Mouse (Mus musculus): Measurements from ENCODE around the gene Atp5g2.

Atp5g2 gene

DNA sequence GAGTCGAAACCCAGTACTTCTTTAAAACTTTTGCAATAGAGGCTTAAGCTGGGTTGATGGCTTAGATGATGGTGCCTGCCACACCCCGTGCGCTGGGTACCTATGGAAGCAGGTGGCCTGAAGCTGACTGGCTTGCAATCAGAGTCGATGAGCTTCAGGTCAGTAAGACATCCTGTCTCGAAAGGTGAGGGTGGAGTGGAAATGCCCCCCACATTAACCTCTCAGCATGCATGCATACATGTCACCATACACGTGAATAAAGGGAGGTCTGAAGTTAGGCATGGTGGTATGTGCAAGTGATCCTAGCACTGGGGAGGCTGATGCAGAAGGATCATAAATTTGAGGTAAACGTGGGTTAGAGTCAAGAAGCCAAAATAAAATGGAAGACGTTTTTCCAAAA, 2.6 kb downstream of the Atp5g2 start:
- WGBS = 75% methylated on average over 8 of the region's 8 CpGs

GRCm38 (mm10) chr15:102665494-102665893, 6.7 kb downstream of the Atp5g2 start:
- 44% methylated on average over 4 of the region's 4 CpGs for WGBS

DNA sequence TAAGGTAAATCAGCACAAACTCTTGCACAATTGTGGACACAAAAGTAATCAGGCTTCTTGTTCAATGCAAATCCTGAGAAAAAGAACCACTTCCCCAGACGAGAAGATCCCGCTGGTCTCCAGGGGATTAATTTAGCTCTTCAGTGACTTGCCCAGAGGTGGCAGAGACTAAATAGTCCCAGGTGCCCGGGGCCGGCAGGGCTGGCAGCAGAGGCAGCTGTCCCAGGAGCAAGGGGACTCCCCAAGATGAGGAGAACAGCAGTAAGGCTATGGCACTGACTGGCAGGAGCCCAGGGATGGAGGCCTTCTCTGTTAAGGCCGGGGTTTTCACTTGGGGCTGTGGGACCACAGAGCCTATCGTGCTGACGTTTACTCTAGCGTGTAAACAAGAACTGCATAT, 8.3 kb downstream of the Atp5g2 start:
- 71% methylated on average over 8 of the region's 8 CpGs for WGBS

DNA sequence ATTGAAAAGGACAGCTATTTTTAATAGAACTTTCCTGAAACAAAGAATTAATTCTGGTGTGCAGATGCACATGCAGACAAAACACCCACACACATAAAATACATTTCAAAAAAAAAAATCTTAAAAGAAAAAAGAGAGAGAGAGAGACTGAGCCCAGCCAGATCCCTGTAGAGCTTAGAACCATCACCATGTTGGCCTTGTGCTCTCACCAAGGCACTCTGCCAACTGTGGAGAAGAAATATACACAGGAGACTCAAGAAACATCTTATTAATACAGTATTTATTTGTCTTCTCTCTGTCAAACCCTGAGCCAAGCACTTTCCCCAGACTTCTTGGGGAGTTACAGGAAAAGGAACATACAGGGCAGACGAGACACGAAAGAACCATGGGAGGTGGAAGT, 9.6 kb downstream of the Atp5g2 start:
- 80% methylated on average over 1 of the region's 2 CpGs for WGBS

- 26% methylated on average over 3 of the region's 3 CpGs for WGBS
Observed at GRCm38 (mm10) chr15:102657926-102658381, 14.2 kb downstream of the Atp5g2 start.

- WGBS = 11% methylated on average over 4 of the region's 4 CpGs
Observed at GRCm38 (mm10) chr15:102656658-102657057, 15.5 kb downstream of the Atp5g2 start.

DNA sequence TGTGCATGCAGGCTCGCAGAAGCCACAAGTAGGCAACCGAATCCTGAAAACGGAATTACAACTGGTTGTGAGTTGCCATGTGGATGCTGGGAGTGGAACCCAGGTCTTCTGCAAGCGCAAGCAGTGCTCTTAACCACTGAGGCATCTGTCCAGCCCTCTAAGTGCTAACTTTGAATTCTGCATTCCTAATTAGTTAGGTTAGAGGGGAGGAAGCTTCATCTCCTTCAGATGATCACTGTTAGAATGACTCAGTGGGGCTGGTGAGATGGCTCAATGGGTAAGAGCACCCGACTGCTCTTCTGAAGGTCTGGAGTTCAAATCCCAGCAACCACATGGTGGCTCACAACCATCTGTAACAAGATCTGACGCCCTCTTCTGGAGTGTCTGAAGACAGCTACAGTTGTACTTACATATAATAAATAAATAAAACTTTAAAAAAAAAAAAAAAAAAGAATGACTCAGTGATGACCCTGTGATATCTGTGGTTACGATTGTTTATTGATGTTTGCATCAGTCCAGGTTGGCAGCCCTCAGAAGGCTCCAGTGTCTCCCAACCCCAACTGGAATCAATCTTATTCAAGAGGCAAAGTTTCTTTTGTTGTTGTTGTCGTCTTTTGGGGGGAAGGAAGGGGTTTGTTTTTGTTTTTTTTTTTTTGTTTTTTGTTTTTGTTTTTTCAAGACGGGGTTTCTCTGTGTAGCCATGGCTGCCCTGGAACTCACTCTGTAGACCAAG, 20.1 kb downstream of the Atp5g2 start:
- 86% methylated on average over 9 of the region's 9 CpGs for WGBS

DNA sequence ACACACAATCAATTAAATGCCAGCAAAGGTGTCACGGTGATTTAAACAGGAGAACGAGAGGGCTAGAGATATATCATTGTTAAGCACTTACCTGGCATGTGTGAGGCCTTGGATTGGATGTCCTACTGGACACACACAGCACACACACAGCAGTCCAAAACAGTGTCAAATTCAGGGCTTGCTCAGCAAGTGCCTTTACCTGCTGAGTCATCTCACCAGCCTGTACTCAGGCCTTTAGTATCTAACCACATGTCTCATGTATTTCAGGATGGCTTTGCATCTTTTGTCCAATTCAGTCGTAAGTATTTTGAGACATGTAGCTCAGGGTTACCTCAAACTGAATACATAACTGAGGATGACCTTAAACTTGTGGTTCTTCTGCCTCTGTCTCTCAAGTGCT, 21.0 kb downstream of the Atp5g2 start:
- WGBS = 67% methylated on average over 3 of the region's 3 CpGs

- 29% methylated on average over 3 of the region's 3 CpGs for WGBS
Observed at GRCm38 (mm10) chr15:102635817-102636216, 36.3 kb downstream of the Atp5g2 start.

DNA sequence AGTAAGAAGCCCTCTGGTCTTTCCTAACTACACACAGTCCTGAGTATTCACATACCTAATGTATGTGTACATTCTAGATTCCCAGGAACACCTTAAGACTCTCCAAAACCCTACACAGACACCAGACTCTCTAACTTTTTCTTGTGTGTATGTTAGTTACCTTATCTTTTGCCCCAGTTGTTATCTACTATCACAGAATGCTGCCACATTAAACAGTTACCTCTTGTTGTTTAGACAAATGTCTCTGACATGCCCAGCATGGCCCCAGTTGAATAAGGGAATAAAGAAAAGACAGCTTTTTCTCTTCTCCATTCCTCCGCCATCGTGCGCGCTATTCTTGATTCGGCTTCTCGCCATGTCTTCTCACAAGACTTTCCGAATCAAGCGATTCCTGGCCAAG, 37.5 kb downstream of the Atp5g2 start:
- 61% methylated on average over 8 of the region's 8 CpGs for WGBS

DNA sequence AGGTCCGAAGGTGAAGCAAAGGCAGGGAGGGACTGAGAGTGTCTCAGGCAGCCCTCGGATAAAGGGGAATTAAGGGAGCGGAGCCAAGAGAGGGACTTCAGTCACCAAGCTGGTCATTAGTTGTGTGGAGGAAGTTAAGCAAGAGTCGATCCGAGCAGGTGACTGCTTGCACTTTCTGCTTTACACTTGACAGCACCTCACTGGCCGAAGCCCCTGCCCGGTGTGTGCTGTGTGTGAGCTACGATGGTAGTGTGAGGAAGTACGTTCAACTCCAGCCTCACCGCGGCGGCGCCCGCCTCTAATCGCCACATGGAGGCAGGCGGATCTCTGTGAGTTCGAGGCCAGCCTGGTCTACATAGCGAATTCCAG, 46.5 kb downstream of the Atp5g2 start:
- under 1% methylated on average over 18 of the region's 18 CpGs for WGBS

DNA sequence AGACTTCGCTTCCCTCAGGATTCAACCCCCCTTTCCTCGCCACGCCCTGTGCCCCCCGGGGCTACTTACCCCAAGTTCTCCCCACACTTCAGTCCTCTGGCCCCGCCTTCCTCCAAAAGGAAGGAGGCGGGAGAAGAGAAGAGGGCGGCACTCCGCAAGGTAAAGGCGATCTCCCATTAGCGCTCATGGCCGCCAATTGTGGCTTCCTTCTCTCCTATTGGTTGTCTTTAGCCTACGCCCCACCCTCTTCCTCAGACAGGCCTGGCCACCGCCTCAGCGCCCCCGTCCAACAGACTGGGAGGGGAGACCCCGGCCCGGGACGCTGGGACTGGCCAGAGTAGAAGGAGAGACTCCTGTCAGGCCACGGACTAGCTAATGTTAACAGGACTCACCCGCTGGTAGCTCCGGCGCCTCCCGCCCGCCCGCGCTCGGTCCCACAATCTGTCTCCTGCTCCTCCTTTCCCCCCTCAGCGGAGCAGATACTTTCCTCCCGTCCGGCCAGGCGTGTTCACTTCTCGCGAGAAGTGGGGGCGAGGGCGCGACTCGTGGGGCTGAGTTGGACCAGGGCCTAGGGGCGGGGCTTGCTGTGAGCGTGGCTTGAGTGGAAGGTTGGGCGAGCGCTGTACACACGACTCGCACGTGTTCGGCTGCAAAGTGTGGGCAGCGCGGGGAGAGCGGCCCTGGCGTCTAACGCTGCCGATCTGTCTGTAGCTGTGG, 47.0 kb downstream of the Atp5g2 start, which contains the start of the genes Gm28047 and Atf7:
Gm28047 (minus strand) TSS at position 98 of the 717 bp plus-strand sequence.
Atf7 (minus strand) TSS at position 495 of the 717 bp plus-strand sequence.
- under 1% methylated on average over 51 of the region's 51 CpGs for WGBS

DNA sequence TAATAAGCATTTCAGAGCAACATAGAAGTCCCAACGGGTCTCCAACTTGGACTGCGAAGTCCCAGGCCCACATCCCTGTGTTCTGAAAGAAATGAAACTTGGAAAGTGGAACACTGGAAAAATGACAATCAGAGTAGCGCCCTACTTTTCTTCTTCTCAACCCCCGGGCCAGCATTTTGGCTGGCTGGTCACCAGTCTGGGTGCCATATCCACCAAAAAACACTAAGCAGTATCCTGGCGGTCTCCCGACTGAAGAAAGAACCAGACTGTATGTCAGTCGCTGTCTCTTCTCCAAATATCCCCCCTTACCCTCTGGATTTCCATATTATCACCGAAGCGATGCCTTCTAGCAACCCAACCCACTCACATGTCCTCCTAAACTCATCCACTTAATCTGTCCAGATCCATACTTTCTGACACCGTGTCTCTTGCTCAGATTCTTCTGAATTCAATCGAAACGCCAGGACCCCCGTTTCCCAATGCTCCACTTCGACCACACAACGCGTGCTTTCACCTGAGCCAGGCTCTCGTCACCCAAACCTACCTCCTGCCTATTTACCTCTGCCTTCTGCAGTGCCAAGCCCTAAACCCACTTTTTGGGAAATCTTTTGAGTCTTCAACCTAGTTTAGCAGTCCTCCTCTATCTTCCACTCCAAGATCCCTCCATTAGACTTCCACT, 47.7 kb downstream of the Atp5g2 start:
- under 1% methylated on average over 17 of the region's 17 CpGs for WGBS

- WGBS = 63% methylated on average over 3 of the region's 3 CpGs
Observed at GRCm38 (mm10) chr15:102623121-102623520, 49.0 kb downstream of the Atp5g2 start.

GRCm38 (mm10) chr15:102620765-102621164, 51.4 kb downstream of the Atp5g2 start:
- WGBS = 63% methylated on average over 1 of the region's 1 CpGs

DNA sequence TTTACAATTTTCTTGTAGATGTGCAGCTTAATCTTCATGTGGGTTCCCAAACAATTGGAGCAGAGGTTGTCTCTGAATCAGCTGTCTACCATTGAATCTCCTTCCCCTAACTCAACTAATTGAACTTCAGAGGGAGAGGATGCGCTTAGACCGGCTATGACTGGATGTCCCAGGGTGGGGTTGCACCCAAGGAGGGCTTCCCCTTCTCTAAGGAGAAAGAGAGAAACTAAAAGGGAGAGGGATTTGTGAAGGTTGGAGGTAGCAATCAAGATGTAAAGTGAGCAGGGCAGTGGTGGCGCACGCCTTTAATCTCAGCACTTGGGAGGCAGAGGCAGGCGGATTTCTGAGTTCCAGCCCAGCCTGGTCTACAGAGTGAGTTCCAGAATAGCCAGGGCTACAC, 52.7 kb downstream of the Atp5g2 start:
- 94% methylated on average over 5 of the region's 5 CpGs for WGBS

DNA sequence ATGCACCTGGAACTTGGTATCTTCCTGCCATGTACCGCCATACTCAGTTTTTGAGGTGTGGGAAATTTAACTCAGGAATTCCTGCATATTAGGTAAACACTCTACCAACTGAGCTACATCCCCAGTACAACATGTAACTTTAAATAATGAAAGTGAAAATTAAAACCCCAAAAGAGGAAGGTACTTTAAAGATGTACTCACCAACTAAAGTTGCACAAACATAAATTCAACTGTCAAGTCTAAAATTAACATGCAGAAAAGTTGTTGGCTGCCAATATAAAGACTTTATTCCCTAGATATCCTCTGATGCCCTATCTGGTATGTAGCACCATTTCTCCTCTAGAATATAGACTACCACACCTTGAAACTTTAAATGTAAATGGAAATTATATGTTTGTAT, 54.5 kb downstream of the Atp5g2 start:
- WGBS = 81% methylated on average over 1 of the region's 1 CpGs

DNA sequence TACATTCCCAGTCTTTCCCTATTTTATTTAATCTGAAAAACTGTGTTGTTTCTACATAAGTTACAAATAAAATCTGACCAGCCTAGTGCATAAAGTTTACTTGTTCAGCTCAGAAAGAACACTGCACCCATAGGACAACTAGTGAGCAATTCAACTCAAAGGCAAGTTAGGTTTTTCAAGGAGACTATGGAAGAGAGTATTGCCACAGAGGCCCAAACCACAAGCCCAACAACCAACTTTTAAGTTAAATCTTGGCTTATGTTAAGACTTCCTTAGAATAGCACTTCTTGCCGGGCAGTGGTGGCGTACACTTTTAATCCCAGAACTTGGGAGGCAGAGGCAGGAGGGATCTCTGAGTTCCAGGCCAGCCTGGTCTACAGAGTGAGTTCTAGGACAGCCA, 56.0 kb downstream of the Atp5g2 start:
- 81% methylated on average over 2 of the region's 2 CpGs for WGBS

Data from cerebral cortex, adult 2 months (tissue).